Mouse (Mus musculus): ENCODE data around the gene Mov10l1.

DNA sequence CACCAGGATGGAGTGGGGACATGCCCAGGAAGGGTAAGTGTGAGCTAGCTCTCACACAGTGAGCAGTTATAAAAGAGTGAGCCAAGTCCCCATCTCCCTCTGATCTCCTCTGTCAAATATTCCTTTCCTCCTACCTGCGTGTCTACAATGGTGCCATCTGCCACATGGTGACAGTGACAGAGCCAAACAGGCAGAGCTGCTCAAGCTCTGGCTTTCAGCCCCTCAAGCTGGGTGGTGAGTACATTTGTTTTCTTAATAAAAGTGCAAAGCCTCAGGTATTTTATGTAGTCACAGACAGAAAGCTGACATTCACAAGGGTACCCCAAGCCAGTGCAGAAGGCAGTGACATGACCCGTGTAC lies 45.4 kb upstream of the Mov10l1 start:
- TF ChIP-seq CTCF (IDR thresholded peaks at IDR 0.05; ENCODE audit: borderline replicate concordance, insufficient read depth, low read length) (no peak), POLR2A (IDR thresholded peaks at IDR 0.05; ENCODE audit: low read depth, low read length) (no peak)
